Mouse (Mus musculus): ENCODE measurements around the gene Gm14525.
"Not testable (repeated sequence)": the region's sequence is repeated elsewhere in the genome, so short reads cannot be mapped to it uniquely, and the experiment has no call there.

Gene Gm14525

GRCm38 (mm10) chrX:26702538-26702937 is at the start of gene Gm14525:
Gene Gm14525 (minus strand): TSS chrX:26702638.
- not testable (repeated sequence) for DNase-seq

Data from cerebellum, adult 8-10 months (tissue).